Mouse (Mus musculus) lung, adult 2 months (tissue): ENCODE measurements around the gene Nenf.

Experiments
- CTCF ChIP-seq: fragments of 200-500 bp; IDR thresholded peaks from 2 replicates; pipeline ENCODE4 v1.5.1; 2011; ENCODE audit warnings: mild to moderate bottlenecking, low read length, control low read depth; ENCODE audit not compliant: insufficient read depth
- POLR2A ChIP-seq: fragments of 200-500 bp; IDR thresholded peaks from 2 replicates; pipeline ENCODE4 v1.6.1; 2011; ENCODE audit warnings: low read depth, mild to moderate bottlenecking, control low read depth, low read length, borderline replicate concordance; ENCODE audit errors: extremely low read depth

- no peak for TF ChIP-seq CTCF
- no peak for TF ChIP-seq POLR2A
Observed at GRCm38 (mm10) chr1:191313926-191314325, 4.1 kb downstream of the Nenf start.
